27 mouse cellular contexts compared by ENCODE assay signal in the genomic region with DNA sequence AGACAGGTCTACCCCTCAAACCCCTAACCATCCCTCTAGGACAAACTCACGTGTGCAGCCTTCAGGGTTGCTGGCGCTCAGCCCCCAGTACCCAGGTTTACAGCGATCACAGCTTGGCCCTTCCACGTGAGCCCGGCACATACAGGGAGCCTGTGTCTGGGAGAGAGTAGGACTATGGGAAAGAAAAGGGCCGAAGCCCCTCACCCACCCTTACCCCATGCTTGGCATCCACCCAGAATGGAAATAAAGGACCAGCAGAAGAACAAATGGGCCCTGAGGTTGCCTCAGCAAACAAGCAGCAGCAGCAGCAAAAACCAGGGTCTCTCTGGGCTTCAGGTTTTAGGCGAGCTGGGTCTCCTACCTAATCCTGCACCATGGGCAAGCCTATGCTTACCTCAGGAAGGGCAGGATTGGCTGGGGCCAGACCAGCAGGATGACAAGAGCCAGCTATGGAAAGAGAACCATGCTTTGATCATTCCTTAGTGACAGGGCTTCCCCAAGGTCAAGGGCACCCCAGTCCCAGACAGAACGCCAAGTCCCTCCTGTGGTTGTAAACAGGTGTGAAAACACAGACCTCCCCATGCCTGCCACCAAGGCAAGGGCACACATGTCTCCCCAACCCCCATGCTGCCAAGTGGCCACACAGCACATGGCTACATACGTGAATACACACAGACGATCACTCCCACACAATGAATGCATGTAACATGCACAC. TPM values are rescaled to one million over a fixed set of nuclear protein-coding genes. Genes with fewer than 3 reads are reported as not detected.
A peak's percentile ranks its signal among the peaks of the same experiment; 100 is the strongest.
DNase-seq lines count a peak whose midpoint lies in the region; ATAC-seq lines count a peak whose summit lies in the region.
"Had no signal": no experiment of that assay in that cellular context is flagged by ENCODE, and none has a peak within 500 bp of the region (broad histone marks: within the 10 kb centered on the region; RNA-seq: fewer than 3 reads in every experiment).

No protein-coding gene starts in this region.

- ATAC-seq in forebrain, embryonic 14.5 days, result peak; percentile 56; the same call in 1 of the 2 replicates
- ATAC-seq in forebrain, embryonic 12.5 days (ENCODE audit: low FRiP score), result no peak
- ATAC-seq in hindbrain, embryonic 13.5 days (ENCODE audit: low FRiP score), result no peak
- ATAC-seq in hindbrain, embryonic 16.5 days, result no peak; the same call in 1 of the 2 replicates
- ATAC-seq in neural tube, embryonic 13.5 days (ENCODE audit: low read depth), result peak; percentile 28; the same call in 1 of the 2 replicates
- no peak for ATAC-seq in neural tube, embryonic 15.5 days (ENCODE audit: low FRiP score)
- no peak for ATAC-seq in liver, embryonic 11.5 days (replicated peaks; ENCODE audit: low FRiP score)

- no peaks in the 10 kb centered on the region for H3K36me3 ChIP-seq in forebrain, embryonic 14.5 days (ENCODE audit: control insufficient read depth, insufficient read depth, low read length)
- H3K36me3 ChIP-seq in forebrain, embryonic 12.5 days (replicated peaks), result no peaks in the 10 kb centered on the region; the same call in 1 of the 2 replicates
- H3K36me3 ChIP-seq in hindbrain, embryonic 13.5 days, result no peaks in the 10 kb centered on the region
- no peaks in the 10 kb centered on the region for H3K36me3 ChIP-seq in hindbrain, embryonic 16.5 days (ENCODE audit: control insufficient read depth, insufficient read depth, low read length)
- H3K36me3 ChIP-seq in neural tube, embryonic 13.5 days, result no peaks in the 10 kb centered on the region
- H3K36me3 ChIP-seq in neural tube, embryonic 15.5 days, result no peaks in the 10 kb centered on the region
- no peaks in the 10 kb centered on the region for H3K36me3 ChIP-seq in liver, embryonic 11.5 days (ENCODE audit: control insufficient read depth, insufficient read depth, low read length)
- H3K36me3 ChIP-seq: hindbrain, embryonic 15.5 days had no signal

- WGBS in forebrain, embryonic 14.5 days, result 50% methylated on average over 10 of the region's 10 CpGs
- WGBS in forebrain, embryonic 12.5 days, result 83% methylated on average over 10 of the region's 10 CpGs
- 81% methylated on average over 10 of the region's 10 CpGs for WGBS in hindbrain, embryonic 13.5 days
- WGBS in hindbrain, embryonic 16.5 days, result 68% methylated on average over 10 of the region's 10 CpGs
- WGBS in neural tube, embryonic 13.5 days, result 74% methylated on average over 10 of the region's 10 CpGs
- 69% methylated on average over 10 of the region's 10 CpGs for whole genome bisulfite sequencing in neural tube, embryonic 15.5 days
- 84% methylated on average over 10 of the region's 10 CpGs for WGBS in liver, embryonic 11.5 days

- H3K4me3 ChIP-seq in forebrain, embryonic 14.5 days (ENCODE audit: low read depth, low read length), result no peak overlapping the region
- H3K4me3 ChIP-seq in forebrain, embryonic 12.5 days (replicated peaks), result no peak overlapping the region
- no peak overlapping the region for H3K4me3 ChIP-seq in hindbrain, embryonic 13.5 days
- no peak overlapping the region for H3K4me3 ChIP-seq in hindbrain, embryonic 16.5 days (ENCODE audit: low read length)
- no peak overlapping the region for H3K4me3 ChIP-seq in neural tube, embryonic 13.5 days
- H3K4me3 ChIP-seq in neural tube, embryonic 15.5 days (replicated peaks), result no peak overlapping the region
- H3K4me3 ChIP-seq in liver, embryonic 11.5 days (ENCODE audit: low read depth, low read length), result no peak overlapping the region
- H3K4me3 ChIP-seq: embryonic facial prominence, embryonic 10.5 days; embryonic facial prominence, embryonic 15.5 days; hindbrain, embryonic 15.5 days; layer of hippocampus, adult 2 months; left cerebral cortex, adult 2 months; limb, embryonic 12.5 days; lung, embryonic 15.5 days; midbrain, embryonic 10.5 days had no signal

- H3K4me1 ChIP-seq in forebrain, embryonic 14.5 days (ENCODE audit: control insufficient read depth, insufficient read depth, low read length), result no peaks in the 10 kb centered on the region
- peaks cover 3% of the 10 kb centered on the region; the same call in 1 of the 2 replicates for H3K4me1 ChIP-seq in forebrain, embryonic 12.5 days
- H3K4me1 ChIP-seq in hindbrain, embryonic 13.5 days (replicated peaks), result peaks cover 39% of the 10 kb centered on the region
- H3K4me1 ChIP-seq in hindbrain, embryonic 16.5 days (ENCODE audit: control insufficient read depth, insufficient read depth, low read depth, low read length), result no peaks in the 10 kb centered on the region; the same call in 1 of the 2 replicates
- H3K4me1 ChIP-seq in neural tube, embryonic 13.5 days (replicated peaks), result peaks cover 36% of the 10 kb centered on the region
- no peaks in the 10 kb centered on the region; the same call in 1 of the 2 replicates for H3K4me1 ChIP-seq in neural tube, embryonic 15.5 days
- no peaks in the 10 kb centered on the region for H3K4me1 ChIP-seq in liver, embryonic 11.5 days (replicated peaks; ENCODE audit: control insufficient read depth, insufficient read depth, low read length)
- H3K4me1 ChIP-seq: embryonic facial prominence, embryonic 15.5 days; limb, embryonic 12.5 days had no signal

- H3K4me2 ChIP-seq in forebrain, embryonic 14.5 days (ENCODE audit: low read length), result no peak overlapping the region
- no peak overlapping the region for H3K4me2 ChIP-seq in forebrain, embryonic 12.5 days
- no peak overlapping the region for H3K4me2 ChIP-seq in hindbrain, embryonic 13.5 days
- H3K4me2 ChIP-seq in hindbrain, embryonic 16.5 days (ENCODE audit: low read length), result no peak overlapping the region
- no peak overlapping the region for H3K4me2 ChIP-seq in neural tube, embryonic 13.5 days
- H3K4me2 ChIP-seq in neural tube, embryonic 15.5 days, result no peak overlapping the region
- no peak overlapping the region for H3K4me2 ChIP-seq in liver, embryonic 11.5 days
- H3K4me2 ChIP-seq: embryonic facial prominence, embryonic 15.5 days; heart, embryonic 11.5 days; hindbrain, embryonic 15.5 days; limb, embryonic 12.5 days; lung, embryonic 15.5 days had no signal

- no peak overlapping the region for H3K27ac ChIP-seq in forebrain, embryonic 14.5 days (ENCODE audit: low read depth, low read length)
- H3K27ac ChIP-seq in forebrain, embryonic 12.5 days, result no peak overlapping the region
- H3K27ac ChIP-seq in hindbrain, embryonic 13.5 days, result no peak overlapping the region
- H3K27ac ChIP-seq in hindbrain, embryonic 16.5 days (ENCODE audit: low read depth, low read length), result no peak overlapping the region
- H3K27ac ChIP-seq in neural tube, embryonic 13.5 days (replicated peaks), result no peak overlapping the region
- no peak overlapping the region for H3K27ac ChIP-seq in neural tube, embryonic 15.5 days (replicated peaks)
- H3K27ac ChIP-seq in liver, embryonic 11.5 days (ENCODE audit: low read depth, low read length), result no peak overlapping the region
- H3K27ac ChIP-seq: embryonic facial prominence, embryonic 10.5 days; embryonic facial prominence, embryonic 15.5 days; hindbrain, embryonic 15.5 days; layer of hippocampus, adult 2 months; left cerebral cortex, adult 2 months; limb, embryonic 12.5 days; lung, embryonic 15.5 days; midbrain, embryonic 10.5 days had no signal

- peak; percentile 33 for DNase-seq in forebrain, embryonic 14.5 days (ENCODE audit: low spot score)
- DNase-seq in liver, embryonic 11.5 days (ENCODE audit: low spot score), result no peak
- DNase-seq: adrenal gland, adult 8-10 months; B cell, adult 2 months; cerebellum, adult 8-10 months; cerebellum, postnatal 25 days; gastrocnemius, postnatal 25 days; heart, adult 18-20 months; heart, postnatal 10 days; kidney, adult 2 months; kidney, postnatal 36 days; right cerebral cortex, postnatal 14 days; thymus, postnatal 4 days had no signal

- H3K9ac ChIP-seq in forebrain, embryonic 14.5 days (ENCODE audit: low read length), result no peak overlapping the region
- no peak overlapping the region for H3K9ac ChIP-seq in forebrain, embryonic 12.5 days
- H3K9ac ChIP-seq in hindbrain, embryonic 13.5 days, result peak overlapping the region; percentile 5; the same call in 1 of the 2 replicates
- H3K9ac ChIP-seq in hindbrain, embryonic 16.5 days (ENCODE audit: low read depth, low read length), result no peak overlapping the region
- H3K9ac ChIP-seq in neural tube, embryonic 13.5 days, result no peak overlapping the region
- H3K9ac ChIP-seq in neural tube, embryonic 15.5 days (replicated peaks), result no peak overlapping the region
- no peak overlapping the region for H3K9ac ChIP-seq in liver, embryonic 11.5 days (ENCODE audit: low read depth, low read length)
- H3K9ac ChIP-seq: embryonic facial prominence, embryonic 15.5 days; hindbrain, embryonic 15.5 days; limb, embryonic 12.5 days; lung, embryonic 15.5 days had no signal

- H3K9me3 ChIP-seq in forebrain, embryonic 14.5 days (replicated peaks; ENCODE audit: control insufficient read depth, low read length), result no peaks in the 10 kb centered on the region
- H3K9me3 ChIP-seq in forebrain, embryonic 12.5 days, result no peaks in the 10 kb centered on the region
- no peaks in the 10 kb centered on the region for H3K9me3 ChIP-seq in hindbrain, embryonic 13.5 days
- H3K9me3 ChIP-seq in hindbrain, embryonic 16.5 days (ENCODE audit: control insufficient read depth, low read length), result no peaks in the 10 kb centered on the region
- H3K9me3 ChIP-seq in neural tube, embryonic 13.5 days, result no peaks in the 10 kb centered on the region
- H3K9me3 ChIP-seq in neural tube, embryonic 15.5 days (replicated peaks), result no peaks in the 10 kb centered on the region
- no peaks in the 10 kb centered on the region for H3K9me3 ChIP-seq in liver, embryonic 11.5 days (ENCODE audit: control insufficient read depth, low read length)
- H3K9me3 ChIP-seq: embryonic facial prominence, embryonic 10.5 days; embryonic facial prominence, embryonic 15.5 days; hindbrain, embryonic 15.5 days; limb, embryonic 12.5 days; lung, embryonic 15.5 days; midbrain, embryonic 10.5 days had no signal

- H3K27me3 ChIP-seq in forebrain, embryonic 14.5 days (replicated peaks; ENCODE audit: control insufficient read depth, insufficient read depth, low read length), result no peaks in the 10 kb centered on the region
- no peaks in the 10 kb centered on the region for H3K27me3 ChIP-seq in forebrain, embryonic 12.5 days
- H3K27me3 ChIP-seq in hindbrain, embryonic 13.5 days, result no peaks in the 10 kb centered on the region
- no peaks in the 10 kb centered on the region for H3K27me3 ChIP-seq in hindbrain, embryonic 16.5 days (replicated peaks; ENCODE audit: control insufficient read depth, insufficient read depth, low read length)
- H3K27me3 ChIP-seq in neural tube, embryonic 13.5 days, result no peaks in the 10 kb centered on the region
- no peaks in the 10 kb centered on the region for H3K27me3 ChIP-seq in neural tube, embryonic 15.5 days (replicated peaks)
- H3K27me3 ChIP-seq in liver, embryonic 11.5 days (replicated peaks; ENCODE audit: control insufficient read depth, insufficient read depth, low read length), result no peaks in the 10 kb centered on the region
- H3K27me3 ChIP-seq: embryonic facial prominence, embryonic 15.5 days; hindbrain, embryonic 15.5 days; limb, embryonic 12.5 days; lung, embryonic 15.5 days had no signal

RNA-seq across cellular contexts. Expression of a gene that starts 26.2 kb away (rescaled TPM):
- polyA plus RNA-seq in forebrain, embryonic 14.5 days (2014; fragmentation: Nextera tagmentation; extraction: Ambion mirVana), result 147 and 149 TPM in 2 replicates
- polyA plus RNA-seq in forebrain, embryonic 12.5 days (2016; fragmentation: Nextera tagmentation; extraction: Ambion mirVana), result 213 and 225 TPM in 2 replicates
- polyA plus RNA-seq in hindbrain, embryonic 13.5 days (2015; fragmentation: Nextera tagmentation; extraction: Ambion mirVana), result 208 and 213 TPM in 2 replicates
- 193 and 201 TPM in 2 replicates for polyA plus RNA-seq in hindbrain, embryonic 16.5 days (2015; fragmentation: Nextera tagmentation; extraction: Ambion mirVana)
- polyA plus RNA-seq in neural tube, embryonic 13.5 days (2015; fragmentation: Nextera tagmentation; extraction: Ambion mirVana), result 190 and 208 TPM in 2 replicates
- 196 and 203 TPM in 2 replicates for polyA plus RNA-seq in neural tube, embryonic 15.5 days (2015; fragmentation: Nextera tagmentation; extraction: Ambion mirVana)
- polyA plus RNA-seq in liver, embryonic 11.5 days (2014; fragmentation: Nextera tagmentation; extraction: Ambion mirVana), result 211 and 217 TPM in 2 replicates

RNA-seq across cellular contexts. Expression of a gene that starts 28.2 kb away (rescaled TPM):
- polyA plus RNA-seq in forebrain, embryonic 14.5 days (2014; fragmentation: Nextera tagmentation; extraction: Ambion mirVana), result 2.7 and 3.5 TPM in 2 replicates
- 4.9 and 5.1 TPM in 2 replicates for polyA plus RNA-seq in forebrain, embryonic 12.5 days (2016; fragmentation: Nextera tagmentation; extraction: Ambion mirVana)
- 1.9 and 2.1 TPM in 2 replicates for polyA plus RNA-seq in hindbrain, embryonic 13.5 days (2015; fragmentation: Nextera tagmentation; extraction: Ambion mirVana)
- 2.2 and 3.5 TPM in 2 replicates for polyA plus RNA-seq in hindbrain, embryonic 16.5 days (2015; fragmentation: Nextera tagmentation; extraction: Ambion mirVana)
- 2.0 and 2.4 TPM in 2 replicates for polyA plus RNA-seq in neural tube, embryonic 13.5 days (2015; fragmentation: Nextera tagmentation; extraction: Ambion mirVana)
- 1.2 and 4.4 TPM in 2 replicates for polyA plus RNA-seq in neural tube, embryonic 15.5 days (2015; fragmentation: Nextera tagmentation; extraction: Ambion mirVana)
- 10.7 and 15.5 TPM in 2 replicates for polyA plus RNA-seq in liver, embryonic 11.5 days (2014; fragmentation: Nextera tagmentation; extraction: Ambion mirVana)

RNA-seq across cellular contexts. Expression of a gene that starts 59.7 kb away (rescaled TPM):
- polyA plus RNA-seq in forebrain, embryonic 14.5 days (2014; fragmentation: Nextera tagmentation; extraction: Ambion mirVana), result 376 and 523 TPM in 2 replicates
- polyA plus RNA-seq in forebrain, embryonic 12.5 days (2016; fragmentation: Nextera tagmentation; extraction: Ambion mirVana), result 464 and 488 TPM in 2 replicates
- 444 and 445 TPM in 2 replicates for polyA plus RNA-seq in hindbrain, embryonic 13.5 days (2015; fragmentation: Nextera tagmentation; extraction: Ambion mirVana)
- 271 and 282 TPM in 2 replicates for polyA plus RNA-seq in hindbrain, embryonic 16.5 days (2015; fragmentation: Nextera tagmentation; extraction: Ambion mirVana)
- 362 and 435 TPM in 2 replicates for polyA plus RNA-seq in neural tube, embryonic 13.5 days (2015; fragmentation: Nextera tagmentation; extraction: Ambion mirVana)
- 382 and 405 TPM in 2 replicates for polyA plus RNA-seq in neural tube, embryonic 15.5 days (2015; fragmentation: Nextera tagmentation; extraction: Ambion mirVana)
- polyA plus RNA-seq in liver, embryonic 11.5 days (2014; fragmentation: Nextera tagmentation; extraction: Ambion mirVana), result 736 and 852 TPM in 2 replicates

Comparison
In these comparisons a context has a peak if more than half of its experiments do, and no peak if none do; other contexts are left out.
1. ATAC-seq: peak in forebrain, embryonic 14.5 days (single experiment) and neural tube, embryonic 13.5 days (single experiment); none in forebrain, embryonic 12.5 days (single experiment), hindbrain, embryonic 13.5 days (single experiment), hindbrain, embryonic 16.5 days (single experiment), neural tube, embryonic 15.5 days (single experiment) and liver, embryonic 11.5 days (single experiment).